Mouse (Mus musculus) cerebellum, adult (tissue): ENCODE measurements around the gene Csmd2.
"Not testable (repeated sequence)": the region's sequence is repeated elsewhere in the genome, so short reads cannot be mapped to it uniquely, and the experiment has no call there.

Experiments
- ATAC-seq: cut with Nextera tagmentation; 2 replicates; pipeline ENCODE4 v1.9.2; 2017; ENCODE audit warnings: mild to moderate bottlenecking, moderate library complexity, mixed read lengths; ENCODE audit not compliant: insufficient number of reproducible peaks, low FRiP score, low TSS enrichment

Gene Csmd2

GRCm38 (mm10) chr4:128450974-128451373 is 463.3 kb downstream of the Csmd2 start:
- no peak for ATAC-seq

GRCm38 (mm10) chr4:128451383-128451794 is 463.7 kb downstream of the Csmd2 start:
- no peak for ATAC-seq

GRCm38 (mm10) chr4:128466708-128467107 is 479.1 kb downstream of the Csmd2 start:
- ATAC-seq, result no peak

GRCm38 (mm10) chr4:128468040-128468439 is 480.4 kb downstream of the Csmd2 start:
- no peak for ATAC-seq

- no peak for ATAC-seq
Observed at GRCm38 (mm10) chr4:128476249-128476648, 488.6 kb downstream of the Csmd2 start.

DNA sequence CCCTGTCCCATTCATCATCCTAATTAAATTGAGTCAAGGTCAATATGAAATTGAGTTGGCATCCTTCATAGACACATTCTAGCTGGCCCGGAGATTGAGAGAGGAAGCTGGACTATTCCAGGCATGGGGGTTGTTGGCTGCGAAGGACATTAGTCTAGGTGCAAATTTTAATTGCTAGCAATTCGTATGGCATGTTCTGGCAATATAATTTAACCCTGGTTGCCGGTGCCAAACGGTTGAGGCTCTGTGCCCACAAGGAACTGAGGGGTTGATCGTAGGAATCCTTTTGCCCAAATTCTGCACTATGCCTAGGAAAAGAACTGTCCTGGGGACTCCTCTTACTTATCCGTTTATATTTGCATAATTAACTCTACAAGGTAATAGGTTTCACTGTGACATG is 496.2 kb downstream of the Csmd2 start:
- no peak for ATAC-seq

DNA sequence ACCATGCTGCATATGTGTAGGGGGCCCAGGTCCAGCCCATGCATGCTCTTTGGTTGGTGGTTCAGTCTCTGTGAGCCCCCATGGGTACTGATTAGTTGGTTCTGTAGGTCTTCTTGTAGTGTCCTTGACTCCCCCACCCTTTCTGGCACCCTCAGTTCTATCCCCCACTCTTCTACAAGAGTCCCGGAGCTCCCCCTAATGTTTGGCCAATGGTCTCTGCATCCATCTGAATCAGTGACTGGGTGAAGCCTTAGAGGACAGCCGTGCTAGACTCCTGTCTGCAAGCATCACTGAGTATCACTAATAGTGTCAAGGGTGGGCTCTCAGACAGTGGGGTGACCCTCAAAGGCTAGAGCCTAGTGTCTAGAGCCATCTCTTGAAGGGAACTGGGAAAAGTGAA is 497.0 kb downstream of the Csmd2 start:
- no peak for ATAC-seq

- ATAC-seq, result no peak
Observed at GRCm38 (mm10) chr4:128489521-128490100, 502.0 kb downstream of the Csmd2 start.

GRCm38 (mm10) chr4:128492055-128492454 is 504.4 kb downstream of the Csmd2 start:
- ATAC-seq, result no peak

GRCm38 (mm10) chr4:128499980-128500379 is 512.3 kb downstream of the Csmd2 start:
- no peak for ATAC-seq

DNA sequence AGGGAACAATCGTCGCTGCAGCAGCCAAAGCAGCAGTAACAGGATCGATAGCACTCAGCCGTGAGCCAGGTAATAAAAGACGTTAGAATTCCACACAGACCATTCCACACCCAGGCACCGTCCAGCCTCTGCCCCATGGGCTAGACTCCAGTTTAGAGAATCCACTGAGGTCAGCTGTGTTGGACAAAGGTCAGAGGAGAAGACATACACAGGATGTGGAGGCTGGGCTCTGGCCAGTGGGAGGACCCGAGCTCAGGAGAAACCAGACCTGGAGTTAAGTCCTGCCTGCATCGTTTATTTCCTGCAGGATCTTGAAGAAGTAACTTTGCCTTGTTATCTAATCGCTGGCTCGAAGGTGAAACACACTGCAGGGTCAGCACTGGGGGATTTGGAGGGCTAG is 519.2 kb downstream of the Csmd2 start:
- no peak for ATAC-seq

DNA sequence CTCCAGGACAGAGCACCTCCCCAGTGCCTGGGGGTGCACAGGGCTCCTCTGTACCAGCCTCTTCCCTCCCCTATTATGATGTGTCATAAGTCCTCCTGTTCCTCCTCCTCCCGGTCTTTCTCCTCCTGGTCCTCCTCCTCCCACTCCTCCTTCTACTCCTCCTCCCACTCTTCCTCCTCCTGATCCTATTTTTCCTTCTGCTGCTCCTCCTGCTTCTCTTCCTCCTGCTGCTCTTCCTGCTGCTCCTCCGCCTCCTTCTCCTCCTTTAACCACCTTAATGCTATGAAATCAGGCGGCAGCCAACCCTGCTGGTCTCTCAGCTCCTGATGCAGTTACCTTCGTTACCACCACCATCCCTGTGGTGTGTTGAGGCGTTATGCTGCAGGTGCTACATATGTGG is 522.2 kb downstream of the Csmd2 start:
- no peak for ATAC-seq

GRCm38 (mm10) chr4:128514496-128514895 is 526.8 kb downstream of the Csmd2 start:
- ATAC-seq, result no peak

- no peak for ATAC-seq
Observed at GRCm38 (mm10) chr4:128521276-128521675, 533.6 kb downstream of the Csmd2 start.

DNA sequence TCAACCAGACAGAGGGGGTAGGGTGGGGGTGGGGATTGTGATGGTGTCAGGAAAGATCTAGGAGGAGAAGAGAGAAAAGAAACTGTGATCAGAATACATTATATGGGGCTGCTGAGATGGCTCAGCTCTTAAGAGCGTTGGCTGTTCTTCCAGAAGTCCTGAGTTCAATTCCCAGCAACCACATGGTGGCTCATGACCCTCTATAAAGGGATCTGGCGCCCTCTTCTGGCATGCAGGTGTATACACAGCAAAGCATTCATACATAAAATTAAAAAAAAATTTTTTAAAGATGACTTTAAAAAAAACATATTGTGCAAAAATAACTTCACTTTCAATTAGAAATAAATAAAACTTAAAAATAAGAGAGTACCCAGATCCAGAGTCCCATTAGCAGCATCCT is 555.7 kb downstream of the Csmd2 start:
- ATAC-seq, result no peak

GRCm38 (mm10) chr4:128543956-128544486 is 556.4 kb downstream of the Csmd2 start:
- ATAC-seq, result not testable (repeated sequence)

- no peak for ATAC-seq
Observed at GRCm38 (mm10) chr4:128550756-128551155, 563.1 kb downstream of the Csmd2 start.

- ATAC-seq, result no peak
Observed at GRCm38 (mm10) chr4:128554198-128554597, 566.5 kb downstream of the Csmd2 start.

- ATAC-seq, result no peak
Observed at GRCm38 (mm10) chr4:128560327-128560726, 572.7 kb downstream of the Csmd2 start.

DNA sequence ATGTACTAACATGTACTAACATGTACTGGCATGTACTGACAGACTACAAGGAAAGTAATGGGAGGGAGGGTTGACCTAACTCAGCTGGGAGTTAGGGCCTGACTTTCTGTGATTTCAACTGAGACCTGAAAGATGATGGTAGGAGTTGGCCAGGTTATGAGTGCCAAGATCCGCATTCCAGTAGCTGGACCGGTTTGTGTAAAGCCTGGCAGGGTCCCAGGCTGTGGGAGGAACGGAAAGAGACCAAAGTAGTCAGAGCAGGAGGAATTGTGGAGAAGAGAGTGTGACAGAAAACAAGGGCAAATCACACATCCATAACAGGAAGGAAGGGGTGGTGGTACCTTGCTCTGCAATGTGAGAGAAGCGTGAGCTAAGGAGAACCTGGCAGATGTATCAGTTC is 588.2 kb downstream of the Csmd2 start:
- no peak for ATAC-seq

DNA sequence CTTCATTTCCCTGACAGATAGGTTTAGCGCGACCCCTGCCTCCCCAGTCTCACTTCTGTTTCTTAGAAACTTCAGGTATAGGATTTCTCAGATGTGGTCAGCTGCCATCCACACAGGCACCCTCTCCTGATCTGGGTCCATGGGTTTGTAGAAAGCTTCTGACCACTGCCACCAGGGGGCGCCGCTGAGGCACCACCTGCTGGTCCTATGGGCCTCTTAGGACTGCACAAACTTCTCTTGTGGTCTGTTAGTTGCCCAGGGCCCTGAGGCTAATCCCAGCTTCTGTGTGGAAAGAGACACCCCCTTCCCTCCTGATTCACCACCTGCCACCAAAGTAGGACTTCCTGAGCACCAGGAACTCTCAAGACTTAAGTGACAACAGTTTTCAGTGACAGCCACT is 591.5 kb downstream of the Csmd2 start:
- ATAC-seq, result no peak

DNA sequence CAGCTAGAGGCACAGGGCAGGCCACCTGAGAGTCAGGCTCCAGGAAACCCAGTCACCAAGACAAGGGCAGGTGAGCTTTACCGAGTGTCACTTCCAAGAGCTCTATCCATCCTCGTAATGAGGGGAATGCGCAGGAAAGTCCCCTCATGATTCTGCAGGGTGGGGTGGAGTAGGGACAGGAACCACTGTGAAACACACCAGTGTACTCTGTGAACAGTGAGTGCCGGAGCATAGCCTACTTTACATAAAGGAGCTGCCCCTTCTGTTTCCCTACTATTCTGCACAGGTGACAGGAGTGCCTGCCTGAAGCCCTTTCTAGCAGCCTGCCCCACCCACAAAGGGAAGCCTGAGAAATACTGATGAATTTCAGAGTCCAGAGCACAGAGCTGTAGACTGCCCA is 605.6 kb downstream of the Csmd2 start:
- ATAC-seq, result no peak

GRCm38 (mm10) chr4:128594062-128594461 is 606.4 kb downstream of the Csmd2 start:
- ATAC-seq, result no peak
